Mouse (Mus musculus): Measurements from ENCODE around the gene Ppip5k1.

Ppip5k1 gene

GRCm38 (mm10) chr2:121299471-121299870 lies 55.7 kb downstream of the Ppip5k1 start:
- DNase-seq (ENCODE audit: low spot score in 2 of 2) = no peak

GRCm38 (mm10) chr2:121298131-121298530 lies 57.1 kb downstream of the Ppip5k1 start:
- no peak for DNase-seq (ENCODE audit: low spot score in 2 of 2)

DNA sequence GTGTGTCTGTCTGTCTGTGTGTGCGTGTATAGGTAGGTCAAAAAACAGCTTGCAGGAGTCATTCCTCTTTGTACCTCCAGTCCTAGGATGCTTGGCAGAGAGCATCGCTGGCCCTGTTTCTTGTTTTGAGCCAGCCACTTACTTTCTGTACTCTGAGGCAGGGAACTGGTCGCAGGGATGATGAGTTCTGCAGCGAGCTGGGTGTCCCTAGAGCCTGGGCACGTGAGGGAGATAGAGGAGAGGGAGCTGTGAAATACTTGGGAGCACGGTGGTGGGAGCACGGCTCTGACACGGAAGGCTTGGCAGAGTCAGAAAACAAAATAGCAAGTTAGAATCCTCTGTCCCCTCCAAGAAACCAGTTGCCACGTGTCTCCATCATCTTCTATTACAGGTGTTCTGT lies 57.5 kb downstream of the Ppip5k1 start:
- no peak for DNase-seq (ENCODE audit: low spot score in 2 of 2)

GRCm38 (mm10) chr2:121296754-121297231 lies 58.4 kb downstream of the Ppip5k1 start:
- no peak for DNase-seq (ENCODE audit: low spot score in 2 of 2)

DNA sequence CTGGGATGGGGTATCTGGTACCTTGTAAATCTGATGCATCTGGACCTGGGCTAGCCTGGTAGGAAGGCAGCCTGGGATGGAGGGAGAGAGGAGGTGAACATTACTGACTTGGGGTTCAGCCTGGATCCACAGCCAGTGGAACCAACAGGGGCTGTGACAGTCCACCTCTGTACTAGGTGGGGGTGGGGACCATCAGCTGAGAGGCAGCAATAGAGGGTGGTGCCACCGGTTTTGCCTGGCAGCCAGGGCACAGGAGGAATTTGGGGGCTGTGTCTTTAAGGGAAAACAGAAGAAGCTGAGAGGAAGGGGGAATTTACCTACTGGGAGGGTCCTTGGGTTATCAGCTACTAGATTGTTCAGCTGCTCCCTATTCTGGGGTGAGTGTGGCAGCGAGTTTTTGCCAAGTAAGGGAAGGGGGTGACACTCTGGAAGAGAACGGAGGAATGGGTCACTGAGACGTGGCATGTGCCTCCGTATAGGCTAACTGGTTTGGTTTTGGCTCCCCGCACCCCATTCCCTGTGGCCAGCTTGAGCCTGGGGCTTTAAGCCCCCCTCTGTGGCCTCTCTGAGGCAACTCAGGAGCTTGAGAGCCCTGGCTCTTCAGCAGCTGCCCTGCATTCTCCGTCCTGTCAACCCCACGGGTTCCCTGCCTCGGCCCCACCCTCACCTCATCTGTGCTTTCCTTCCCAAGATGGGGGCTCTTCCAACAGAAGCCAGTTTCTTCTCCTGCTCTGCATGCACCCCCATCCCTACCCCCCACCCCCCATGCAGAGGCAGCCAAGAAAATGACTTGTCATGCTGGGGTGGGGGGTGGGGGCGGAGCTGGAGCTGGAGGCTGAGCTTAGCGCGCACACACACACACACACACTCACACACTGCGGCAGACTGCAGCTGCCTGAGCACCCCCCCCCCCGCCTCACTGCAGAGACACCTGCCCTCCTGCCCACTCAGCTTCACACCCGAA lies 59.3 kb downstream of the Ppip5k1 start:
- DNase-seq (ENCODE audit: low spot score in 2 of 2) = peak in 1 of 2 experiments; percentile 69

GRCm38 (mm10) chr2:121294753-121295607 lies 60.2 kb downstream of the Ppip5k1 start:
- DNase-seq (ENCODE audit: low spot score in 2 of 2) = peak in 1 of 2 experiments; percentile 75

- no peak for DNase-seq (ENCODE audit: low spot score in 2 of 2)
Observed at GRCm38 (mm10) chr2:121294182-121294581, 61.0 kb downstream of the Ppip5k1 start.

DNA sequence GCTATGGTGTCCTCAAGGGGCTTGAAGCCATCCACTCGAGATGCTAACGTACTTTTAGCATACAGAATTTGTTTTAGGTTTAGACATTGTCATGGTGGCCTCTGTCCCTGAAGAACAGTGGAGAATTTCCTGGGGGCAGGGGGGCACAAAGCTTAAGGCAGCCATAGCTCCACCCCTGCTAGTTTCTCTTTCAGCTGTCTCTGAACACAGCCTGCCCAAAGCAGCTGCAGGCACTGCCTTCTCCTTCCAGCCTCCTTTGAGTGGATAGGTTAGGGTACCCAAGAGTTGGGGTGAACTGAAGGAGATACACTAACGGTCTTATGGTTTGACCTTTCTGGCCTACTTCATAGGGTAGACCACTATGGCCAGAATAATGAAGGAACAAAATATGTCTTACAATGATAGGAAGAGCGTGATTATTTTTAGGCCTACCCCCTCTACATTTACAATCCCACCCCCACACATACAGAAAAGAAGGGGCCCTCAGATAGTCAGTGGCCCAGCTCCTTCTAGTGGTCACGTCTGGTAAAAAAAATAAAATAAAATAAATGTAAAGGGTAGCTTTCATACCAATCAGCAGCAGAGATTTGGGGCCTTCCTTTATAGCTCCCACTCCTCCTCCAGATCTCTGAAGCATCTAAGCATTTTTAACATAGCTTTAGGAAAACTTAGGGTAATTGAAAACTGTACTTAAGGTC lies 62.7 kb downstream of the Ppip5k1 start:
- DNase-seq (ENCODE audit: low spot score in 2 of 2) = no peak

DNA sequence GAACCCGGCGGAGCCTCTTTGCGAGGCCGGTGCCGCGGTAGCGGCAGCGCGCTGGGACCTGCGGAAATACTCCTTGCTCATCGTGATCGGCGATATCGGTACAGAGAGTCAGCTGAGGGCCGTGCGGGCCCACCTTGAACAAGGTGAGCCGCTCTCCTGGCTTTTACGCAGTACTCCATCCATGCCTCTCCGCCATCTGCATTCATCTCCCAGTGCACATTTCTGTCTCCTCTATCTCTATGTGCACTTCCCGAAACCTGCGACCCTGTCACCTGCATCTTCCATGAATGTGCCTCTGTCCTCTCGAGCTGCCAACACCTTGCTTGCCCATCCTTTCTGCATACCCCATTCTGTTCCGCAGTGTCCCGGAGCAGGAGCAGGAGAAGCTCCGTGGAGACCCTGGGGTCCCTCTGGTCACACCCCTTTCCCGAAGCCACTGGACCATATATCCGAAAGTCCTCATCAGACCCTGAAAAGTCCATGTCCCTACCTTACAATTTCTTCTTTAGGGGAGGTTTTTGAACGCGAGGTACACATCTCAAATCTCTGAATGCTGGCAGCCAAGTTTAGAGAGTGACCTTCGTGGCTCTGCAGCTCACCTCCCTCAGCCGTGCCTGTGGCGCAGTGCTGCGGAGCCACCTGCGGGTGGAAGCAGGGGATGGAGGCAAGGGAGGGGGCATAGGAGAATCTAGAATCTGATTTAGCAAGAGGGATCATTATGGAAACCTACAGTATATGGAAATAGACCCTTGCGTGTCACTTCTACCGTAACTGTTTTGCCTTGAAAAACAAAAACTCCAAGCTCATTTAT lies 65.3 kb downstream of the Ppip5k1 start:
- DNase-seq (ENCODE audit: low spot score in 2 of 2) = no peak

DNA sequence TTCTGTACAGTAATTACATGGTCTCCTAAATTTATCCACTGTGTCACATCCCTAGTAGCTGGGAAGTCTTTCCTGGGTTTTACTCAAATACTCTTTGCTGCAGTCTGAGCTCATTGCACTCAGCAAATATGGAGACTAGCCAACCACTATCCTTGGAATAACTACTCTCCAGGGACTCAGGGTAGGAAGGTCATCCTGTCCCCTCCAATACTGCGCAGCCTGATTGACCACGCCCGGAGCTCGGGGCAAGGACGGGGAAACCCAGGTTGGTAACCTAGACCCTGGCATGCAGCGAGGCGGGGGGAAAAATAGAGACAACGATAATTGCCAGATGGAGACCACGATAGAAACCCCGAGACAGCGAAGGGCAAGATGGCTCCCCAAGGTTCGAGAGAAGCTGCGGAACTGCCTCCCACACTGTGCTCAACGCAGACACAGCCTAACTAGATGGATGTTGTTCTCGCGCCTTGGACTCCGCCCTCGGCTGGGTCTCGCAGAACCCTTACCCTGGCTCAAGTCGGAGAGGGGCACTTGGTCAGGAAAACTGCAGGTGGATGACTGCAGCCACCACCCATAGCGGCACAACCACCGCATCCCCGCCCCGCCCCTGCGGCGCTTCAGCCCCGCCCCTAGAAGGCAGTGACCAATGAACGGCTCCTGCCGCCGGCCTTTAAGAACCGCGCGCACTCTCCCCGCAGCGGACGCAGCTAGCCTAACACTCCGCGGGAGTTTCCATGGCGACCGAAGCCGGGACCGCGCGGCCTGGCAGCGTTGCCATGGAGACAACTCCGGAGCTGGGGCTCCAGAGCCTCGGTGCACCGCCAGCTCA lies 66.1 kb downstream of the Ppip5k1 start, which contains the start of gene Map1a:
Gene Map1a (plus strand): TSS at position 700 of the 829 bp plus-strand sequence.
- peak; percentile 93 to 98 for DNase-seq (ENCODE audit: low spot score in 2 of 2)

DNA sequence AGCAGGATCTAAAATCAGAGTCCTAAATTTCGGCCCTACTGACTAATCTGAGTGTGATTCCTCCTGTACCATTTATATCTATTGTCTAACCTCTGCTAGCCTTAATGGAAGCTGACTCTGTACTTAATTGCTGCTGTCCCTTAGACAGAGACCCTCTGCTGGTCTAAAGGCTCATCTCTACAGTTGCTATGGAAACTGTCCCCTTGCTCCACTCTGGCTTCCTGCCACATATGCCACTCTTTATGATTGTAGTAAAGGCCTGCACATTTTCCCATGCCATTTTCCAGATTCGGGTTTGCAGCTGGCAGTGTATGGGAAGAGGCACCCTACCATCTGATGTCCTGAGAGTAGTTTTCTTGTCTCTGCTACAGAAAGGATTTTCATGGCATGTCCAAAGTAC lies 67.3 kb downstream of the Ppip5k1 start:
- DNase-seq (ENCODE audit: low spot score in 2 of 2) = no peak

- peak in 1 of 2 experiments; percentile 51 for DNase-seq (ENCODE audit: low spot score in 2 of 2)
Observed at GRCm38 (mm10) chr2:121271928-121272516, 83.2 kb downstream of the Ppip5k1 start.

GRCm38 (mm10) chr2:121271236-121271927 lies 83.8 kb downstream of the Ppip5k1 start, which contains the start of gene Trp53bp1:
Gene Trp53bp1 (minus strand): TSS chr2:121271407.
- DNase-seq (ENCODE audit: low spot score in 2 of 2) = peak; percentile 88 to 97

- DNase-seq (ENCODE audit: low spot score in 2 of 2) = no peak
Observed at GRCm38 (mm10) chr2:121270521-121271235, 84.5 kb downstream of the Ppip5k1 start.

DNA sequence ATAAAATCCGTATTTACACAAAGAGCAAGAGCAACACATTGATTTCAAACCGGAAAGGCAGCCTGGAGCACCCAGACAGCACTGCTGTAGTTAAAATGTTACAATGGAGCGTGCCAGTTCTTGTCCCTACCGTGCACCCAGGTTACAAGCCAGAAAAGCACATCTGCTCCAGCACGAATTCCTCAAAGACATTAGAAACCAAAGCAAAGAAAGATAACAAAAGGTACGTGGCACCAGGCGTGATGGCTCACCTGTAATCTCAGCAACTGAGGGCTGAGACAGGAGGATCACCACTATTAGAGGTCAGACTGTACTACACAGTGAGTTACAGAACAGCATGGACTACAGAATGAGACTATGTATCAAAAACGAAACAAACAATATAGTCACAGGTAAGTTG lies 86.8 kb downstream of the Ppip5k1 start:
- no peak for DNase-seq (ENCODE audit: low spot score in 2 of 2)
